Mouse (Mus musculus) midbrain, embryonic 10.5 days (tissue): Measurements from ENCODE around the gene Sult3a2. TPM values are rescaled to one million over a fixed set of nuclear protein-coding genes. Genes with fewer than 3 reads are reported as not detected.

Experiments
- DNase-seq: peaks from one replicate; pipeline ENCODE4 v3.0.0-alpha.2; 2017; ENCODE audit warnings: low spot score
- H3K27ac ChIP-seq: fragments of 300-500 bp; sonication (generic); replicated peaks from 2 replicates; pipeline ENCODE4 v1.5.1; 2016; ENCODE audit warnings: mild to moderate bottlenecking
- H3K27me3 ChIP-seq: fragments of 300-500 bp; sonication (generic); 2 replicates; pipeline ENCODE4 v1.6.1; 2016; ENCODE audit warnings: low read depth, mild to moderate bottlenecking; ENCODE audit not compliant: poor library complexity, severe bottlenecking
- H3K36me3 ChIP-seq: fragments of 300-500 bp; sonication (generic); 2 replicates; pipeline ENCODE4 v1.6.1; 2016; ENCODE audit warnings: mild to moderate bottlenecking, moderate library complexity
- H3K4me1 ChIP-seq: fragments of 300-500 bp; sonication (generic); 2 replicates; pipeline ENCODE4 v1.6.1; 2016
- H3K4me3 ChIP-seq: fragments of 300-500 bp; sonication (generic); 2 replicates; pipeline ENCODE4 v1.5.1; 2016; ENCODE audit warnings: mild to moderate bottlenecking, moderate library complexity
- H3K9me3 ChIP-seq: fragments of 300-500 bp; sonication (generic); replicated peaks from 2 replicates; pipeline ENCODE4 v1.6.1; 2016; ENCODE audit warnings: mild to moderate bottlenecking
- WGBS: fragments of 180-500 bp; shearing (Covaris S2); methylation state at CpG from one replicate; pipeline ENCODE4 v1.1.7; 2016; 5-methylcytosine and 5-hydroxymethylcytosine counted together
- polyA plus RNA-seq: library from polyadenylated mRNA; unstranded; fragments of >200 nt; fragmentation: Nextera tagmentation; extraction: Ambion mirVana; gene quantifications from 2 replicates; pipeline ENCODE4 v1.2.1, GENCODE M21; 2016

Gene Sult3a2
- polyA plus RNA-seq, 1 experiment from 2014 or later: not detected

- no peak for DNase-seq
- Histone ChIP-seq H3K9me3 (no peaks in the 10 kb centered on the region), H3K36me3 (no peaks in the 10 kb centered on the region), H3K27me3 (no peaks in the 10 kb centered on the region), H3K27ac (no peak overlapping the region), H3K4me3 (no peak overlapping the region), H3K4me1 (no peaks in the 10 kb centered on the region)
- WGBS: 90% methylated on average over 4 of the region's 4 CpGs
Observed at GRCm38 (mm10) chr10:33721827-33722438, 64.6 kb downstream of the Sult3a2 start.

Other genes starting within 250 kb of the Sult3a2 start
- 1.3 and 3.4 TPM in 2 replicates for gene Clvs2, start 161.9 kb downstream of the Sult3a2 start, polyA plus RNA-seq
- not detected in 2 replicates for gene Sult3a1, start 71.0 kb upstream of the Sult3a2 start, polyA plus RNA-seq
- 0.09 and 0.11 TPM in 2 replicates for gene Rsph4a, start 118.4 kb upstream of the Sult3a2 start, polyA plus RNA-seq
- 21.1 and 25.0 TPM in 2 replicates for gene Zup1, start 164.6 kb upstream of the Sult3a2 start, polyA plus RNA-seq
- 134 and 154 TPM in 2 replicates for gene Rwdd1, start 232.9 kb upstream of the Sult3a2 start, polyA plus RNA-seq